Mouse (Mus musculus) left cerebral cortex, adult 9 months (tissue): ENCODE measurements around the gene Crlf1.

ENCODE experiments used
- DNase-seq, 2 experiments: peaks; one replicate each; pipeline ENCODE4 v3.0.0; 2022; ENCODE audit warnings: low spot score in 2 of 2

Crlf1 gene

DNA sequence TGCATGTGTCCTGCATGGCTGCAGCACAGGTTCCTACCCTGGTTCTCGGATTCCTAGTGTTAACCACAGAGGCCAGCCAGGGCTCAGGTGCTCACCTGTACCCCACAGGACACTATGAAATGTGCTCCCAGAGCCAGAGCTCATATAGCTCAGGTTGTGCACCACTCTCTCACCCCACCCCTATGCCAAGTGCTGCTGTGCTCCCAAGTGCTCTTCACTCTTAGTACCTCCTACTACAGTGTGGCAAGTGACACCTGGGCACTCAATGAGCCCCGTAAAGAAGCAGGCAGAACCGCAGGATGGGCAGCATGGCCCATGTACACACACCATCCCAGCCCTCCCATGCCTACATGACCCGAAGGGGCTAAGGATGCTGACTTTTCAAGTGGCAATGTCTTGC lies 24.2 kb upstream of the Crlf1 start:
- DNase-seq, result no peak

DNA sequence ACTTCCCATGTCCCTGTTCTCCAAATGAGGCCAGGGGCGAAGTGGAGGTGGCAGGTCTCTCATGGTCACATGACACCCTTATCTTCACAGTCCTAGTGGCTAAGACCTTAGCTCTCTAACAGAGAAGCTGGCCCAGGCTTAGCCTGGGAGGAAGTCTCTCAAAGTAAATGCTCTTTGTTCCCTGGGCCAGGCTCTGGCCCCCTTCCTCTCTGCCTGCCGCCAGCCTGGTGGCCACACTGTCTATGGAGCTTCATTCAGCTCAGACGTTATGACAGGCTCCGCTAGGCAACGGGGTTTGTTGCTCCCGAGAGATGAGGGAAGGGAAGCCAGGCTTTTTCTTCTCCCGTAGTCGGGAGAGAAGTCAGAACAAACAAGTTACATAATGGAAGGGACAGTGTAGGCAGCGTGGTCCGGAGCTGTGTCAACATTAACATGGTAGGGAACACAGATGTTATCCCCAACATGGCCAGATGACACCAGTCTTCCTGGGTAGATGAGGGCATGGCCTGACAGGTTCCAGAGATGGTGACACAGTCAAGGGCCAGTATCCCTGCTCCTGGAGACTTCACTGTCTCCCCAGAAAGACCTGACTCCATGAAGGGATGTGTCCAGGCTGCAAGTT lies 23.6 kb upstream of the Crlf1 start:
- no peak for DNase-seq

DNA sequence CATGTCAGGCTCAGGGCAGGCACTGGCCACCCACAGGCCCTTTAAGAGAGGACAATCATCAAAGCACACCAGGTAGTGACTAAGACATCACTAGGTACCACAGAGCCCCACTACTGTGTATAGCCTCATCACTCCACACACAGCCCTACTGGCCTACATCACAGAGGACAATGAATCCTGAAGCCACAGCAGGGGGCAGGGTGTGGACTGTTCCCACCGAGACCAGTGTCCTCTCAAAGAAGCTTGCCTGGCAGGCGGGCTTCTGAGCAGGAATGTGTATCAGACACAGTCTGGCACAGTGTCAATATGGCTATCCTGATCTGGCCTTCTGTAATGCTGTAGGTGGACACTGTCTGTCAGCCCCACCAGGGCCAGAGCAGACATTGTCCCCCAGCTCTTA lies 23.0 kb upstream of the Crlf1 start:
- no peak for DNase-seq

DNA sequence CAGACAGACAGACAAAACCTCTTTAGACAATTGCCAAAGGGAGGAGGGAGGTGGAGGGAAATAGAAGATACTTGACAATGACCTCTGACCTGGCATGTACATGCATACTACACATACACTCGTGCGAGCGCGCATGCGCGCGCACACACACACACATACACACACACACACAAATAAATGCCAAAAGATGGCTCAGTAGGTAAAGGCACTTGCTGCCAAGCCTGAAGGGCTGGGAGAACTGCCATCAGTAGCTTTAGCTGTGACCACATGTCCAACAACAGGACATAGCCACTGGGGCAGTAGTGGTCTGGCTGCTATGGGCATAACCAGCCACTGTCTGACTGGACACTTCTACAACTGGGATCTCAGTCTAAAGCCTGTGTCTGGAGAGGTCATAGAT lies 21.1 kb upstream of the Crlf1 start:
- no peak for DNase-seq

DNA sequence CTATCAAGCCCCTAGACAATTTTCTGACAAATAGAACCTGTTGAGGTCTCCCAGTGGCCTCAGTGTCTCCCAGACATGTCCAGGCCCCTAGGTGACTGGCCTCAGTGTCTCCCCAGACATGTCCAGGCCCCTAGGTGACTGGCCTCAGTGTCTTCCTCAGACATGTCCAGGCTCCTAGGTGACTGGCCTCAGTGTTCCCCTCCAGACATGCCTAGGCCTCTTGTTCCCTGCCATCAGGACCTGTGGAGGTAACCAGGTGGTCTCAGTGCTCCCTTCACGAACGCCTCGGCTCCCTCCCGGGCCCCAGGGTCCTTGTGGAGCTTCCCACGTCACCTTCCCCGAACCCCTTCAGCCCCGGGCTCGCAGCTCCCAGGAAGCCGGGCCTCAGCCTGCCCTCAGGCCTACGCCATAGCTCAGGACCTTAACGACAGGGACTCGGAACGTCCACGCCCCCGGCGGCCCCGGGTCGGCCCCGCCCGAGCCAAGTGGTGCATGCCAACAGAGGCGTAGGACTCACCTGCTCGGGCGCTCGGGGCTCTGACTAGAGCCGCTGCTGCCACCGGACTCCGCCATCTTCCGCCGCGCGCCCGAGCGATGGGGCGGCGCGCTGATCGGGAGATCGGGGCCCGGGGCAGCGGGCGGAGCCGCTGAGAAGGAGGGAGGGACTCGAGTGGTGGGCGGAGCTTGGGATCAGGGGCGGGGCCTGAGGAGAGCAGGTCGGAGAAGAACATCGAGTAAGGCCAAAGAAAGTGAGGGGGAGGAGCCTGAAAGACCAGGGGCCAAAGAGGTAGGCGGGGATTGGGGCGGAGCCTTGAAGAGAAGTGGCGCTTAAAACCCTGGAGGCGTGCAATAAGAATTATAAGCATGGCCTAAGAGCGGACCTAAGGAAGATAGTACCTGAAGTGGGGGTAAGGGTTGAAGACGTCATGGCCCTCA lies 16.4 kb upstream of the Crlf1 start, which contains the start of gene Klhl26:
Gene Klhl26, minus strand, starts transcription at position 636 of the 936 bp plus-strand sequence.
- DNase-seq, result peak; percentile 76 to 90

DNA sequence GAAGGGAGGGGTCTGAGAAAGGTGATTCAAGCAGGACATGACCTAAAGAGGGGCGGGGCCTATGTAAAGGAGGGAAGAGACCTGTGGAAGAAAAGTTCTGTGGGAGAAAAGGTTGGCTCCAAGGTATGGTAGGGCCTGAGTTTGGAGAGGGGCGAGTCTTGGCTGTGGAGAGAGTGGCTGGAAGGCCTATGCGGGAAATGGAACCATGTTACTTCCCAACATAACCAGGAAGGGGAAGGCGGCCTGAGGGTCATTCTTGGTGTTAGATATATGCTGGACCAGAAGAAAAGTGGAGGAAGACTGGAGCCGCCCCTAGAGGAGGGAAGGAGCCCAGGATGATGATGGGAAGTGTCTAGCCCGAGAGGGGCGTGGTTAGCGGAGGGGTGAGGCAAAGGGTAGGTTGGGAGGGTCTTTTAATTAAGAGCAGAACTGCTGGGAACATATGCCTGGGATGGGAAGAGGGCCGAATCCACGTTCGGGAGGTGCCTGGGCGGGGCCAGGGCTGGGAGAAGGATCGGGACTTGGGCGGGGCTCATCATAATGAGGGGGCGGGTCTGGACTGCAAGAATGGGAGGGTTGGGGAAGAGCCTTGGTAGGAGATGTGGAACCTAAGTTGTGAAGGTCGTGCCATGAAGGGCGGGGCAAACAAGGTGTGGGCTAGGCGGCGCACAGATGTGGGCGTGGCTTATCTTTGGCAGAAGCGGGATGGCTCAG lies 15.5 kb upstream of the Crlf1 start:
- no peak for DNase-seq

DNA sequence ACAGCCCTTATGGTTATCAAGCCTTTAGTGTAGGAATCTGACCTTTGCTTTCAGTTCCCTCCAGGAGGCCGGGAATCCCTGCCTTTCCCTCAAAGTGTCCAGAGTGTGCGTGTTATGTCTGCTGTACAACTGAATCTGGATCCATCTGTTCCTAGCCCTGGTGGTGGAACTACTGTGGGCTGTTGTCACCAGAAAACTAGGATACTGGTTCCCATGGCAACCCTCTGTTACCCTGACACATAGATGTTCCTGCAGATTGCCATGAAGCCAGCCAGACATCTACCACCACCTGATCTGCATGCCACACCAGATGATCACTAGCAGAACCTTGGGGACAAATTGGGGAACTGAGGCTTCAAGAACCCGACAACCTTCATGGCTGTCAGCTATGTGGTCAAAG lies 11.1 kb upstream of the Crlf1 start:
- peak in 1 of 2 experiments; percentile 76 for DNase-seq

DNA sequence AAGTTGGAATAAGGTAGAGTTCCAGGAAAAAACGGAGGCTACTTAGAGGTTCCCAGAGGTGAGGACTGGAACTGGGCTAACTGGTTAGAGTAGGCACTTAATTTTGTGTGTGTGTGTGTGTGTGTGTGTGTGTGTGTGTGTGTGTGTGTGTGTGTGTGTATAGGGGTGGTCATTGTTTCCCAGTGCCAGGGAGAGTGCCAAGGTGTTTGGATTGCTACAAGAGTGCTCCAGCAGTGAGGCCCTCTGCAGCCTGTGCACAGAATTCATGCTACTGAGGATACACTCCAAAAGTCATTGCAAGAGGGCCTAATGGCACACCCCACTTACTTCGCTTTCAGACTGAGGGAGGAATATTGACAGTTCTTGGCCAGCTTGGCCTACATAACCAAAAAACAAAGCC lies 10.0 kb upstream of the Crlf1 start:
- DNase-seq, result no peak

DNA sequence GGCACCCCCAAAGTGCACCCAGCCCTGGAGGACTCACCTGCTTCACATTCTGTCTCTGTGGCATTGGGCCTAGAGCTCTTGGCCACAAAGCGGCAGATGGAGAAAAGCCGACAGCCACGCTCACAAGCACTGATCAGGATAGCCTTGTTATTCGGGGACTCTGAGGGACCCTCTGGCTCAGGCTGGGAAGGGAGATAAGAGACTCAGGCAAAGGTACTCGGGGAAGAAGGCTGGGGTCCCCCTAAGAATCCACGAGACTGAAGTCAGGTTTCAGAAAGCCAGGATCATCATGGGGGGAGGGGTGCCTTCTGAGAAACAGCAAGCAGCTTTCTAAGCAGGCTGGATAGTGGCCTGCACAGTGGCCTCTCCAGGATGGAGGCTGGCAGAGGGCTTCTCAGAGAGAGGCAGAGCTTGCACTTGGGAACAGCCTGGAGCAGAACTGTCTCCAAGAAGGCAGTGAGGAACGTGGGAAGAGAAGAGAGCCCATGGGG lies 6.7 kb upstream of the Crlf1 start:
- DNase-seq, result no peak

DNA sequence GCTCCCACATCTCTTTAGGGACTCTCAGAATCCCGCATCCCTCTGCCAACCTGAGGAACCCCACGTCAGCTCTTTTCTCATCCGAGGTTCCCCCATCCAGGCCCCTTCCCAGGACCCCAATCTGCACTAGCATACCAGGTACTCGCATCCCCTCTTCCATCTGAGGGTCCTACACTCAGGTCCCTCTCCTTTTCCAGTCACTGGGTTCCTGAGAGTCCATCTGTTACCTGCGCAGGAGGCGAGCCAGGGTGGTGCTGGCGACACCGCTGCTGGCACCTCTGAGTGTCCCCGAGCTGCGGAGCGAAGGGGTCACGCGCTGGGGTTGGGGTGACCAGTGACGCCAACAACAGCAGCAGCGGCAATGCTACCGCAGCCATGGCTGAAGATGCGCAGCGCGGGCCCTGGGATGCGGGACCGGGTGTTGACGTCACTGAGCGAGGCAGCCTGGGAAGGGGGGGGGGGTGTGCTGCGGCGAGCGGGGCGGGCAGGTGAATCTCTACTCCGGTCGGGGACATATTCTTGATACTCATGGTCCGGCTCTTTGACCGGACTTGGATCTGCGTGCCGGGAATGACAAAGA lies 5.9 kb upstream of the Crlf1 start, which contains the start of gene Tmem59l:
Gene Tmem59l, minus strand, starts transcription at position 418 of the 580 bp plus-strand sequence.
- DNase-seq, result peak in 1 of 2 experiments; percentile 46

DNA sequence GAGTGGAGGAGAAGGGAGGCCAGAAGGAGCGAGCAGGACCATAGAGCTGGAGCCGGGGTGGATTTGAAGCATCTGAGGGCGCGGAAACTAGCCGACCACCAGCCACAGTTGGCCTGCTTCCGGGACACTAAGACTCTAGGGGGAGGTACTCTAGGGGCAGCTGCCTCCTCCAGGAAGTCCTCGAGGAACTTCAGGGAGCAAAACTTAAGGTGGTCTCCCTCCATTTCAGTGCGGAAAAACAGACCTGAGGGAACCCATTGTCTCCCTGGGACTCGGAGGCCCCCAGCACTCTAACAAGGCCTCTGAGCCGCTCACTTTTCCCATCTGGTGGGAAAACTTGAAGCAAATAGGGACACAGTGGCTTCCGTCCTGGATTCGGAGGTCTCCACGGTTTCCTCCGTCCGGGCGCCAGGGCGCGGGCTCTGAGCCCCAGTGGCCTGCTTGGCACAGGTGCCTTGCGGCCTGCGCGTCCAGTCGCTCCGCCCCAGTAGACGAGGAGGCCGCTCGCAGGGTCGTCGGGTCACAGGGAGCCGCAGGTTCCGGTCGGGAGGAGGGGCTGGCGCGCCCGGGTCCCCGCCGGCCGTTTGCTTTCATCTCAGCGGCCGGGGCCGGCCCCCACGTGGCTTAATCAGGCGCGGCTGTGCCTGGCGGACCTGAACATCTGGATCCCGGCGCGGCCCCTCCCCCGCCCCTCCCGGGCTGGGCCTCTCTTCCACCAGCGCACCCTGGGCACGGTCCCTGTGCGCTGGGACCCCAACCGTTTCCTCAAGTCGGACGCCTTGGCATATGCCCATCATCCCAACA lies 4.8 kb upstream of the Crlf1 start:
- no peak for DNase-seq

DNA sequence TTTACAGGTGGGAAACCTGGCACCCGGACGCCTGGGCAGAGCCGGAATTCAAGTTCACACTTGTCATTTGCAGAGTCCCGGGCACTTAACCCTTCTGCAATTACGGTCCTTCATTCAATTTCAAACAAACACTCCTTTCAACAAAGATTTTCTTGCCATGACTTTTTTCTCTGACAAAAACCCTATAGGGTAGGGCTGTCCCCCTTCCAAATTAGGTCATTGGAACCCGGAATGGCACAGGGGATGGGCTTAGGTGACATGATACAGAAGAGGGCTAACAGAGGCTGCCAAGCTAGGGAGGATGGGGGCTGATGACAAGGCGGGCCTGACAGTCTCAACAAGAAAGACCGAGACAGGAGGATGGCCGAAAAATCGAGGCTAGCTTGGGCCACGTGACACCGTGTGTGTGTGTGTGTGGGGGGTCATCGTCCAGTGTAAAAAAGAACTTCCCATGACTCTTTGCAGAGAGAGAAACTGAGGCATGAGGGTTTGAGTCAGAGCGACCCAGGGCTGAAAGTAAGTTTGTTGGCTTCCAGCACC lies 4.0 kb upstream of the Crlf1 start:
- DNase-seq, result no peak

DNA sequence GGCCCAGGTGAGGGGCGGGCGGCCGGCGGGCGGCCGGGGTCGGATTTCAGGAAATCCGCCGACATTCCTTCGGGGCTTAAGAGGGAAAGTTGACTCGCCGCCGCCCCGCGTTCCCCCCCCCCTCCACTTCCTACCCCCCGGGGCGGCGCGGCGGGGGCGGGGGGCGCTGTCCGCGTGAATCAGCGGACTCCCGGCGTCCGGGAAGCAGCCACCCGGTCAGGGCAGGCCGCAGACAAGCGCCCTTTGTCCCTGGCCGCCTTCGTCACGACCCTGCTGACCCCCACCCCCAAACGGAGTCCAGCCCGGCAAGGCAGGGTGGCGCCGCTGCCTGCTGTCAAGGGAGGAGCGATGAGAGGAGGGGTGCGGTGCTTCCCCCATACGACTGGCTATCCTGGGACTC lies 3.4 kb upstream of the Crlf1 start:
- no peak for DNase-seq

DNA sequence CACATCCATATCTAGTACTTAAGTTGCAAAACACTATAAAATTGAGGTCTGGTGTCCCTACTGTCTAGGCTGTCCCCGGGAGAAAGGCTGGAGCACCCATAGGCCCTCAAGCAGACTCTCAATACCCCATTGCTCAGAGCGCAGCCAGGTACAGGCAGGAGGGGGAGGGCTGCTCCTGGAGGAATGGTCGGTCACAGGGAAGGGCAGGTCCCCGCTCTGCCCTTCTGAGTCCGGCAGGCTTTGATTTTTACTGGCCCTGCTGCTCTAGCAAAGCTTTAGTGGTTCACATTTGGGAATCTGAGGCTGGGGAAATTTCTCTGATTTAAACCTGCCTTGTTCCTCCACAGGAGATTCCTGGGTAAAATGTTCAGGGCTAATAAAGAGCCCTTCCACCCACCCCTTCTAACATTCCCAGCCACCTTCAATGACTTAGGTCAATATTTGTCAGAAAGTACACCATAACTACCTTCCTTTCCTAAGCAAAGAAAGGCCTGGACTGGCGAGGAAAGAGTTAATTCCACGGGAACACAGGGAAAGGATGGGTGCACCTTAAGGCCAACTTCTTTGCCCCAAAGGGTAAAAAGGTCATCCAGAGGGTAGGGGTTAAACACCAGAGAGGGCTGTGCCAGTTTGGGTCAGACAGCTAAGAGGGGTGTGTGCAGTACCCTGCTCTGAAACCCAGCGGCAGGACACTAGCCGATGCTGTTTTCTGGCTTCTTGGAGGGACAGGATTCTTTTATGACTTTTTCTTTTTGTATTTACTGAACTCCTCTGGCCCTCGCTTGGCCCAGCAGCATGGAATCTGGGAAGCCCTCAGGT lies 2.7 kb upstream of the Crlf1 start:
- no peak for DNase-seq

DNA sequence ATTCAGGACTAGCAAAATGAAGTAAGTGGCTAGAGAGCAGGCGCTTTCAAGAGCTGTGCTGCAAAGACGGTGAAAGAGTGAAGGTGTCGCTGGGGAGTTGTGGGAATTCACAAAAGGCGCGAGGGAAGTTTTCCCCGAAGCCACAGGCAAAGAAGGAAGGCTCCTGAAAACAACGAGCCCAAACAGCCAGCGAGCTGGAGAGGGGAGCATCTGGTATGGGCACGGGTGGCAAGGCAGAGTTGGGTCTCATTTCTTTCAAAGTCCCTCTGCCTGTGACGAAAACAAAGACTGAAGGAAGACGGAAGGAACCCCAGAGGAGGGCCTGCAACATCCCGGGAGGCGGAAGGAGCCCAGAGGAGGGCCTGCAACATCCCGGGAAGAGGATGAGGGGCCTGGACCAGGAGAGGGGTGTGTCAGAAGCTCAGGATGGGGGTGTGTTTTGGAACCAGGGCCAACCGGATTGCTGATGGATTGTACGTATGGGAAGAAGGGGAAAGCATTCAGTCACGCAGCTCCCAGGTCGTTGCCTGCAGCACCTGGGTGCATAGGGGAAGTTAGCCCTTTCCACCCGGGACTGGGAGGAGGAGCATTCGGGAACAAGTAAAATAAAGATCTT lies 2.0 kb upstream of the Crlf1 start:
- DNase-seq, result no peak

DNA sequence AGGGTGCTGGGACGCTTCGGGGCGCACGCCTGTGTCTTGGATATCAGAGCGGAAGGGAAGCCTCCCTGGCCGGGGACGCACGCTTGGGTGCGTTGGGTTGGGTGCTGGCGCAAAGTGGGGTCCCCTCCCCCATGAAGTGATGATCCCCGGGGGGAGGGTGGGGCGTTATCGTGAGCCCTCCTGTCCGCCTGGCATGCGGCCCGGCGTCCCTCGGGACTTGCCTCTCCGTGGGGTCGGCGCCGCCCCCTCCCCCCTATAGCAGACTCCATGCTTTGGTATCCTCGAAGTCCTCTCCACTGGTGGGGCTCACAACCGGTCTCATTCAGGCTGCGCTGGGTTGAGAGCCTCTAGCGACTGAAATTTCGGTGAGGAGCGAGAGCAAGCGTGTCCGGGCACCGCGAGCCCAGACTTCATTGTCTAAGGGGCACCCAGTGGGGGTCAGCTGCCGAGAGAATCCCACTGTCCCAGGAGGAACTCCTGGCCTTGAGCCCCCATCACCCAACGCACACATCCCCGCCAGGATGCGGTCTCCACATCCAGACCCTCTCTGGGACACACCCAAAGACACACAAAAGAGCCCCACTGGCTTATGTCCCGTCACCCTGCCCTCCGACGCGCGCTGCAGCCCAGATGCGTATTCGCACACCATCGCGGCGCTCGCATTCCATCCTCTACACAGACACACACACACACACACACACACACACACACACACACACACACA lies 896 bp downstream of the Crlf1 start:
- DNase-seq, result no peak

DNA sequence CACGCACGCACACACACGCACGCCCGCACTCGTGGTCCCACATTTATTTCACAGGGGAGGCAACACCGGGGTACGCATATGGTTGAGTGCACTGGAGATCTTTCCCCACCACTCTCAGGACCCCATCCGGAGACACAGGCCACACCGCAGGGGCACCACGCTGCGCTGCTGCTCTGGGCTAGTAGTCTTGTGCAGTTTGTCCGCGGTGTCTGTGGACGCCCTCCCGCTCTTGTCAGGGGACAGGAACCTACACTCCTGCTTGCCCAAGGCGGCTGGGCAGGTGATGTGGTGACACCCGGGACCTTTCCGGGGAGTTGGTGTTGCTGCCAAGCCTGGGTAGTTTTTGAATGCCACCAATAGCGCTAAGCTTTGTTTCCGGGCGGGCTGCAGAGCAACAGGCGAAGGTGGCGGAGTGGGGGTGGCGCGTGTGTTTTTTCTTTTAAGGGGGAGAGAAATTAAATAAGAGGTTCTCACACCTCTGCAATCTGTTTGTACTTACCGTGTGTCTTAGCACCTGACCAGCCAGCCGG lies 1.5 kb downstream of the Crlf1 start:
- DNase-seq, result no peak

DNA sequence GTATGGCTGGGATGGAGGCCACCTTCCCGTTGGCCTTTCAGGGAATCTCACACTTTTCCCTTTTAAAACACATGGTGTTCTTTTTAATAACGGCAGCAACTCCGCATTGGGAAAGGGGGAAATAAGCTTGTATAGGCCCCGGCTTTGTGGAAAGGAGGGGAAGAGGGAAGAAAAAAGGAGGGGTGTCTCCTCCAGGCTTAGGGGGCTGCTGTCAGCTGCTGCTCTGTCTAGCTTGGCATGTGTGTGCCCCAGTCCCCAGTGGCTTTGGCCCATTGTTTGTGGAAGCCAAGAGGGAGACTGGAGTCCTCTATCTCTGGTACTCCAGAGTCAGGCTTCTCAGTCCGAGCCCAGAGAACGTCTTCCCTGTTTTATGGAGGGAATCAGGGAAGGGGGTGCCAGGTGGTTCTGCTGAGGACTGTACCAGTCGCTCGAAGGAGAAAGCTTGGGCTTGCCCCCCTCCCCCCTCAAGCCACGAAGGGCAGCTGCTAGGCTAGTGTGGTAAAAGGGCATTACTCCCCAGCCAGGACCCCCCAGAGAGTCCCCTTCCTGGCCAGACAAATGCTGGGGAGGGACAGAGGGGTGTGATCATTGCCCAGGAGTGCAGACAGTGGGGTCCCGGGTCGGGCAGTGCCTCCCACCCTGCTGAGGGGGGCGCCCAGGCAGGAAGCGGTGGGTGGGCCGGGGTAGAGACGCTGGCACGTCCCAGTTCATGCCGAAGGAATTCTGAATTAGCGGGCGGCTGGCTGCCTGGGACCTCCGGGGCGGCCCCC lies 2.2 kb downstream of the Crlf1 start:
- no peak for DNase-seq
